11 mouse cellular contexts compared by ENCODE assay signal in genomic region chr15:88858141-88858541, GRCm38 (mm10). TPM values are rescaled to one million over a fixed set of nuclear protein-coding genes. Genes with fewer than 3 reads are reported as not detected.
A peak's percentile ranks its signal among the peaks of the same experiment; 100 is the strongest.
DNase-seq lines count a peak whose midpoint lies in the region; ATAC-seq lines count a peak whose summit lies in the region.
"Had no signal": no experiment of that assay in that cellular context is flagged by ENCODE, and none has a peak within 500 bp of the region (broad histone marks: within the 10 kb centered on the region; RNA-seq: fewer than 3 reads in every experiment).

No protein-coding gene starts in this region.

- peak overlapping the region; percentile 25; the same call in 1 of the 2 replicates for H3K27ac ChIP-seq in hindbrain, embryonic 10.5 days
- H3K27ac ChIP-seq in hindbrain, embryonic 12.5 days, result no peak overlapping the region
- peak overlapping the region; percentile 52; the same call in 1 of the 2 replicates for H3K27ac ChIP-seq in midbrain, embryonic 10.5 days (replicated peaks)
- no peak overlapping the region for H3K27ac ChIP-seq in midbrain, embryonic 11.5 days (ENCODE audit: low read depth, low read length)
- H3K27ac ChIP-seq: embryonic facial prominence, embryonic 15.5 days; limb, embryonic 13.5 days had no signal

- H3K9me3 ChIP-seq in hindbrain, embryonic 10.5 days, result no peaks in the 10 kb centered on the region
- no peaks in the 10 kb centered on the region for H3K9me3 ChIP-seq in hindbrain, embryonic 12.5 days (replicated peaks)
- H3K9me3 ChIP-seq in midbrain, embryonic 10.5 days (replicated peaks), result no peaks in the 10 kb centered on the region
- H3K9me3 ChIP-seq in midbrain, embryonic 11.5 days (ENCODE audit: control insufficient read depth, low read length), result no peaks in the 10 kb centered on the region
- H3K9me3 ChIP-seq: embryonic facial prominence, embryonic 15.5 days; limb, embryonic 13.5 days had no signal

- H3K4me2 ChIP-seq in hindbrain, embryonic 12.5 days (replicated peaks), result no peak overlapping the region
- H3K4me2 ChIP-seq in midbrain, embryonic 11.5 days, result no peak overlapping the region
- H3K4me2 ChIP-seq: embryonic facial prominence, embryonic 15.5 days; limb, embryonic 13.5 days had no signal

- WGBS in hindbrain, embryonic 10.5 days, result 87% methylated on average over 3 of the region's 3 CpGs
- WGBS in hindbrain, embryonic 12.5 days, result 88% methylated on average over 3 of the region's 3 CpGs
- 96% methylated on average over 3 of the region's 3 CpGs for WGBS in midbrain, embryonic 10.5 days
- WGBS in midbrain, embryonic 11.5 days, result 94% methylated on average over 3 of the region's 3 CpGs

- peaks cover 5% of the 10 kb centered on the region; the same call in 1 of the 2 replicates for H3K27me3 ChIP-seq in hindbrain, embryonic 10.5 days (ENCODE audit: insufficient read depth, poor library complexity, severe bottlenecking)
- H3K27me3 ChIP-seq in hindbrain, embryonic 12.5 days, result no peaks in the 10 kb centered on the region
- peaks cover 9% of the 10 kb centered on the region for H3K27me3 ChIP-seq in midbrain, embryonic 10.5 days (ENCODE audit: low read depth, poor library complexity, severe bottlenecking)
- no peaks in the 10 kb centered on the region for H3K27me3 ChIP-seq in midbrain, embryonic 11.5 days (ENCODE audit: control insufficient read depth, insufficient read depth, low read length)
- H3K27me3 ChIP-seq: embryonic facial prominence, embryonic 15.5 days; limb, embryonic 13.5 days had no signal

- no peak overlapping the region for H3K4me3 ChIP-seq in hindbrain, embryonic 10.5 days
- H3K4me3 ChIP-seq in hindbrain, embryonic 12.5 days, result no peak overlapping the region
- no peak overlapping the region for H3K4me3 ChIP-seq in midbrain, embryonic 10.5 days
- no peak overlapping the region for H3K4me3 ChIP-seq in midbrain, embryonic 11.5 days (ENCODE audit: low read depth, low read length)
- H3K4me3 ChIP-seq: embryonic facial prominence, embryonic 15.5 days; limb, embryonic 13.5 days had no signal

- ATAC-seq in hindbrain, embryonic 12.5 days (ENCODE audit: low FRiP score), result no peak
- no peak for ATAC-seq in midbrain, embryonic 11.5 days (ENCODE audit: low FRiP score)
- ATAC-seq: midbrain, embryonic 16.5 days had no signal

- peaks cover 45% of the 10 kb centered on the region for H3K4me1 ChIP-seq in hindbrain, embryonic 10.5 days (replicated peaks)
- H3K4me1 ChIP-seq in hindbrain, embryonic 12.5 days, result peaks cover 27% of the 10 kb centered on the region
- peaks cover 40% of the 10 kb centered on the region for H3K4me1 ChIP-seq in midbrain, embryonic 10.5 days
- H3K4me1 ChIP-seq in midbrain, embryonic 11.5 days (ENCODE audit: control insufficient read depth, insufficient read depth, low read length), result peaks cover 13% of the 10 kb centered on the region

- no peaks in the 10 kb centered on the region for H3K36me3 ChIP-seq in hindbrain, embryonic 10.5 days
- no peaks in the 10 kb centered on the region for H3K36me3 ChIP-seq in hindbrain, embryonic 12.5 days
- H3K36me3 ChIP-seq in midbrain, embryonic 10.5 days, result no peaks in the 10 kb centered on the region
- H3K36me3 ChIP-seq in midbrain, embryonic 11.5 days (ENCODE audit: control insufficient read depth, insufficient read depth, low read length), result no peaks in the 10 kb centered on the region
- H3K36me3 ChIP-seq: embryonic facial prominence, embryonic 15.5 days; limb, embryonic 13.5 days had no signal

- no peak overlapping the region for H3K9ac ChIP-seq in hindbrain, embryonic 12.5 days
- H3K9ac ChIP-seq in midbrain, embryonic 11.5 days (ENCODE audit: low read length), result no peak overlapping the region
- H3K9ac ChIP-seq: embryonic facial prominence, embryonic 15.5 days had no signal

- no peak for DNase-seq in hindbrain, embryonic 10.5 days (ENCODE audit: low spot score)
- no peak for DNase-seq in midbrain, embryonic 10.5 days (ENCODE audit: low spot score)
- DNase-seq in midbrain, embryonic 11.5 days (ENCODE audit: low spot score, missing footprints), result no peak
- peak; percentile 92 to 96 for DNase-seq in cerebellum, postnatal 10 days
- DNase-seq in kidney, postnatal 36 days, result peak; percentile 63 to 64
- DNase-seq in natural killer cell, adult 2 months (ENCODE audit: low spot score in 2 of 2), result no peak
- DNase-seq in retina, embryonic 14.5 days (ENCODE audit: low spot score), result no peak

RNA-seq across cellular contexts. Expression of gene Pim3, which starts 3.8 kb away (rescaled TPM):
- polyA plus RNA-seq in hindbrain, embryonic 10.5 days (2016; fragmentation: Nextera tagmentation; extraction: Ambion mirVana), result 41.3 and 48.3 TPM in 2 replicates
- 45.3 and 48.0 TPM in 2 replicates for polyA plus RNA-seq in hindbrain, embryonic 12.5 days (2016; fragmentation: Nextera tagmentation; extraction: Ambion mirVana)
- 36.9 TPM in 2 replicates for polyA plus RNA-seq in midbrain, embryonic 10.5 days (2016; fragmentation: Nextera tagmentation; extraction: Ambion mirVana)
- polyA plus RNA-seq in midbrain, embryonic 11.5 days (2014; fragmentation: Nextera tagmentation; extraction: Ambion mirVana), result 30.1 and 30.5 TPM in 2 replicates

RNA-seq across cellular contexts. Expression of gene Creld2, which starts 38.7 kb away (rescaled TPM):
- 88.5 and 106 TPM in 2 replicates for polyA plus RNA-seq in hindbrain, embryonic 10.5 days (2016; fragmentation: Nextera tagmentation; extraction: Ambion mirVana)
- polyA plus RNA-seq in hindbrain, embryonic 12.5 days (2016; fragmentation: Nextera tagmentation; extraction: Ambion mirVana), result 65.2 and 74.8 TPM in 2 replicates
- polyA plus RNA-seq in midbrain, embryonic 10.5 days (2016; fragmentation: Nextera tagmentation; extraction: Ambion mirVana), result 94.7 and 110 TPM in 2 replicates
- 72.5 and 81.7 TPM in 2 replicates for polyA plus RNA-seq in midbrain, embryonic 11.5 days (2014; fragmentation: Nextera tagmentation; extraction: Ambion mirVana)

RNA-seq across cellular contexts. Expression of gene Alg12, which starts 39.0 kb away (rescaled TPM):
- 11.7 and 12.2 TPM in 2 replicates for polyA plus RNA-seq in hindbrain, embryonic 10.5 days (2016; fragmentation: Nextera tagmentation; extraction: Ambion mirVana)
- polyA plus RNA-seq in hindbrain, embryonic 12.5 days (2016; fragmentation: Nextera tagmentation; extraction: Ambion mirVana), result 9.1 and 9.9 TPM in 2 replicates
- polyA plus RNA-seq in midbrain, embryonic 10.5 days (2016; fragmentation: Nextera tagmentation; extraction: Ambion mirVana), result 11.7 and 11.9 TPM in 2 replicates
- polyA plus RNA-seq in midbrain, embryonic 11.5 days (2014; fragmentation: Nextera tagmentation; extraction: Ambion mirVana), result 10.8 and 11.0 TPM in 2 replicates

Comparison
In these comparisons a context has a peak if more than half of its experiments do, and no peak if none do; other contexts are left out.
1. H3K27ac ChIP-seq: peak in hindbrain, embryonic 10.5 days (single experiment) and midbrain, embryonic 10.5 days (single experiment); none in hindbrain, embryonic 12.5 days (single experiment) and midbrain, embryonic 11.5 days (single experiment).
2. DNase-seq: peak in cerebellum, postnatal 10 days (2 of 2) and kidney, postnatal 36 days (2 of 2); none in hindbrain, embryonic 10.5 days (single experiment), midbrain, embryonic 10.5 days (single experiment), midbrain, embryonic 11.5 days (single experiment), natural killer cell, adult 2 months (0 of 2) and retina, embryonic 14.5 days (single experiment).